Mouse (Mus musculus) natural killer cell, adult 2 months (primary cell): Measurements from ENCODE around the gene Ubald2.
A peak's percentile ranks its signal among the peaks of the same experiment; 100 is the strongest.
"Not testable (repeated sequence)": the region's sequence is repeated elsewhere in the genome, so short reads cannot be mapped to it uniquely, and the experiment has no call there.

Source experiments
- DNase-seq, 2 experiments: peaks; one replicate each; pipeline ENCODE4 v3.0.0; 2022; ENCODE audit warnings: low spot score in 2 of 2

Gene Ubald2

GRCm38 (mm10) chr11:116459786-116460185, 25.9 kb downstream of the Ubald2 start:
- no peak for DNase-seq

GRCm38 (mm10) chr11:116463338-116463737, 29.4 kb downstream of the Ubald2 start:
- no peak for DNase-seq

DNA sequence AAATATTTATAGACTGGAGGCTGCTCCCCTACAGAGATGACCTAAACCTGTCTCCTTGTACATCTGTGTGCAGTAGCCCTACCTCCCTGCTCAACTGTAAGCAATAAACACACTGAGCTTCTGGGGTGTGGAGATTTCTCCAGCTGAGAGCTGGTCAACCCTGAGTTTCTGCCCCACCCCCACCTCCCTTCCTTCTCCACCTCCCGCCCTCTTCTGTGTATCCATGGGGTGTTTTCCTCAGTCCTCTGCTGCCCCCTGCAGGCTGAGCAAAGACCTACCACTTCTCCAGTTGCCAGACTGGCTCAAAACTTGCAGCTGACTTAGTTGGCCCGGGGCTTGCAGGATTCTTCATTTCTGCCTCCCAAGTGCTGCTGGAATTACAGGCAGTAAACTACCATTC, 29.9 kb downstream of the Ubald2 start:
- DNase-seq = peak; percentile 70 to 81

DNA sequence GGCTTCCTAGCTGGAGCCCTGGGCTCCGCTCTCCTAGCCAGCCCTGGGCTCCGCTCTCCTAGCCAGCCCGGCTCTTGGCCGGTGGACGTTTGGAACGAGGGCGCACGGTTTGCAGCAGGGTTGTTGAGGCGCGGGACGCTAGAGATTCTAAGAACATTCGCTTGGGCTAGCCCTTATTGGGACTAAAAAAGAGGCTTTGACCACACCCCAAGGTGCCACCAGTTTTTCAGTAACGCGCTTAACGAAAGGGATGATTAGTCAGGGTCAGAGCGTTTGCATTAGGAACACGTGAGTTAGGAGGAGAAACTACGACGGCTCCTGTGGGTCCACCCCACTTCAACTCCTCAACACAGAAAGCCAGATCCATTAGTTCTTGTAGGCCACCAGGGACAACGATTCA, 32.2 kb downstream of the Ubald2 start, which contains the start of gene Qrich2:
Gene Qrich2 (minus strand): TSS at position 101 of the 400 bp plus-strand sequence.
- DNase-seq = no peak

- not testable (repeated sequence) for DNase-seq
Measured at GRCm38 (mm10) chr11:116468338-116468737, 34.4 kb downstream of the Ubald2 start.

GRCm38 (mm10) chr11:116470249-116470648, 36.4 kb downstream of the Ubald2 start:
- no peak for DNase-seq

- DNase-seq = no peak
Measured at GRCm38 (mm10) chr11:116470896-116471295, 37.0 kb downstream of the Ubald2 start.

DNA sequence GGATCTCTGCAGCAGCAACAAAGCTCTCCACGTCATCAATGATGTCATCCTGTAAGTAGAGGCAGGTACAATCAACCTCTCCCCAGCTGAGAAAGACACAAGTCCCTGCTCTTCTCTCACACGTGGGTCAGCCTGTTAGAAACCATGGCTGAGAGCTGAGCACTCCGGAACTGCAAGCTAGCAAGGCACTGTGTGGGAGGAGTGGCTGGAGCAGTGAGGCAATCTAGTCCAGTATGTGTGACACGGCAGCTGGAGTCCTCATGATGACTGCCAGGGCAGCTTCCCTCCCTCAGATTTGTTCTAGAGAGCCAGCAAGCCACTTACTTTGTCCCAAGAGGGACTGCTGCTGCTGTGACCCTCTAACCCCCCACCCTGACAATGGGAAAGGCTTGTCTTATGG, 38.4 kb downstream of the Ubald2 start:
- no peak for DNase-seq

- no peak for DNase-seq
Measured at GRCm38 (mm10) chr11:116476041-116476440, 42.1 kb downstream of the Ubald2 start.

- DNase-seq = no peak
Measured at GRCm38 (mm10) chr11:116476696-116477095, 42.8 kb downstream of the Ubald2 start.

GRCm38 (mm10) chr11:116477160-116477759, 43.4 kb downstream of the Ubald2 start:
- DNase-seq = no peak

DNA sequence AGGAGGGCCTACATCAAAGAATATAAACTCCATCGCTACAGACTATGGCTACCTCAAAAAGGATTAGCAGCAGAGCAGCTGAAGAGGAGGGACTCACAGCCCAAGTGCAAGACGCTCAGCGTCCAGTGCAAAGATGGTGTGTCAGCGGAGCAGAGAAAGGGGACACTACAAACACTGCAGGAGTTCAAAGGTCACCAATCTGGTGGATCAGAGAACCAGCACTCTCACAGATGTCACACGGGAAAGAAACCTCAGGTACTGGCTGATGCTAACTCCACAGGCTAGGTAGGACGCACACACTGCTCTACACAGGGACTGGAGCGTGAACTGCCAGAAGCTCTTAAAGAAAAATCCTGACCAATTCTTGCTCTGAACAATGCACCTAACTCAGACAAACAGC, 45.1 kb downstream of the Ubald2 start:
- no peak for DNase-seq

- no peak for DNase-seq
Measured at GRCm38 (mm10) chr11:116479832-116480231, 45.9 kb downstream of the Ubald2 start.

DNA sequence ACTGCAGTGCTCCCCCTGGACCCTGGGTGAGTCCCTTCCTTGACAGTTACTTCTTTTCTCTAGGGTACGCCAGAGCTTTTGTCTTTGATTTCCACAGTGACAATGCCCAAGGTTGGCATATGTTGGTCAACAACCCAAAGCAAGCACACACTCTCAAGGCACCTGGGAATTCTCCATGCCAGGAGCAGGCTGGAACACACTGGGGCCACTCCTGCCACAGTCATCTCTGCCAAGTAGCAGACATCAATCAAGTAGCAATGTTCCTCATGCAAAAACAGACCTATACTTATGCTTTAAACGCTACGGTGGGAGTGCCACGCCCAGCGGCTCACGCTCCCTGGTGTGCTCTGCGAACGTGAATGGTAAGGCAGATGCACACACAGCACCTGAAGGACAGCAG, 47.1 kb downstream of the Ubald2 start:
- no peak for DNase-seq

DNA sequence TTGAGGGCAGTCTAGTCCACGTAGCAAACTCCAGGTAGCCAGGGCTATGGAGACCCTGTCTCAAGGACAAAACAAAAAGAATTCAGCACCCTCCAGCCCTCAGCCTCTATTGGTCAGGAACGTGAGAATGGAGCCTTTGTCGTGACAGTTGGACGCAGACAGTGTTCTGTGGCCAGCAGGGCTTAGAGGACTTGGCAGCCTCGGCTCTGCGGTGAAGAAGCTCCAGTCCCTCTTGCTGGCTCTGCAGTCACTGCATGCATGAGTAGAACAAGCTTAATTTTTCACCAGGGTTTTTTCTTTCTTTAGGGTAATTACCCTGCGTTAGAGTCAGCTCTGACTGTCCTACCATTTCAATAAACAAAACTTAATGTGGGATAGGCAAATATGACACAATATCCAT, 47.9 kb downstream of the Ubald2 start:
- DNase-seq = no peak

DNA sequence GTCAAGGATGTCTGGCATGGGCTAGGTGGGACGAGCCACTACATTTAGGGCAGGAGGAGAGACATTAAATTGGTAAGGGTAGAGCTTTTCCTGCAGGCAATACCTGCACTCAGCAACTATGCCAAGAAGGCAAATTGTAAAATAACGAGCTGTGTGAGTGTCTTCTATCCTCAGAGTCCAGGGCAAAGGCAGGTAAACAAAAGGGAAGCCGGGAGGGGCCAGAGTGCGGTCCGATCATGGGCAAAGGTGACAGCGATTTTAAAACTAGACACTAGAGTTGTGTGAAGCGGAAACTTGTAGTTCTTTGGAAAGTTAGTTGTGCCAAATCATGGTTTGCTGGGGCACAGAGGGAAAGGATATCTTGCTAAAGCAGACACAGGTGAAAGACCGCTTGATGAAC, 50.4 kb downstream of the Ubald2 start:
- DNase-seq = no peak

DNA sequence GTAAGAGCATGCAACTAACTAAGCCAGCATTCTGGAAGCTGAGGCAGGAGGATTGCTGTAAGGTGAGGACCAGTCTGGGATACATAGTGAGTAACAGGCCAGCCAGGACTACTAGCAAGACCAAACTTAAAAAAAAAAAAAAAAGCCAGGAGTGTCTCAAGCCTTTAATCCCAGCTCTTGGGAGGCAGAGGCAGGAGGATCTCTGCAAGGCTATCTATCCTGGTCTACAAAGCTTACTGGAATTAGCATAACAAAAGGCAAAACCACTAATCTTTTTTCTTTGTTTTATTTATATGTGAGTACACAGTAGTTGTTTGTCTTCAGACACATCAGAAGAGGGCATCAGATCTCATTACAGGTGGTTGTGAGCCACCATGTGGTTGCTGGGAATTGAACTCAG, 54.3 kb downstream of the Ubald2 start:
- no peak for DNase-seq
